Mouse (Mus musculus): Measurements from ENCODE around the gene Dcaf11. TPM values are rescaled to one million over a fixed set of nuclear protein-coding genes. Genes with fewer than 3 reads are reported as not detected.

Dcaf11 gene
- polyA plus RNA-seq, 1 experiment, result 223 TPM

DNA sequence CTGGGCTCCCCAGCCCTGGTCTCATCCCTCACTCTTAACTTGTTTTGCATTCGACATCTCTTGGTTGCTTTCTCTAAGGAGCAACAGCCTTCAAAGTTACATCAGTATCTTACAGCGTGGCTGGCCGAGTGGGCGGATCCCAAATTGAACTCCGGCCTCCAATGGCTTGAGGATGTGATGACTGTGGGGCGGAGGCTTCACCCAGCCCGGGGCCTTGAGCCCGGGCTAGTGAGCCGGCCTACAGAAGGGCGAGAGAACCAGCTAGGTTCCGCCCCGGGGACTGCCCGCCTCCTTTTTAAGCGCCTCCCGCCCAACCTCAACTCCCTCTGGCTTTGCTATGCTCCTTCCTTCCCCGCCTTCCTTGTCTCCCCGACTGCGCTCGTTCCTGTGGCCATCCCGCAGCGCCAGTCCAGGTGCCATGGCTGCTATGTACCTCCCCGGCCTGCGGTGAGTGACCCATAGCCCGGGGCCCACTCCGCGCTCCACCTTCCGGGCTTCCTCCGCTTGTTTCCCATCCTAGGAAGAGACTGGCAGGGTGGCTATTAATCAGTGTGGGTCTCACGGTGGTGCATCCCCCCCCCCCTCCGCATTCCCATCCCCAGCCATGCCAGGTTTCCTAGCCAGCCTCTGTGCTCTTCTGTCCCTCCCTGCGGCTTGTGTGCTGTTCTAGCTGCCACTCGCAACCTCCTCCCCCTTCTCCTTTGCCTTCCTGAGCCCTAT lies 19.6 kb upstream of the Dcaf11 start, which contains the start of gene Pck2:
TSS of gene Pck2 (plus strand) at position 200 of the 720 bp plus-strand sequence.
- peak; percentile 94 for DNase-seq
- TF ChIP-seq POLR2A (IDR thresholded peaks at IDR 0.05; ENCODE audit: low read depth, low read length), result peak; percentile 22
- TF ChIP-seq CTCF (conservative IDR thresholded peaks at IDR 0.05; ENCODE audit: insufficient read depth, insufficient read length, low read depth, low read length), result no peak
- Histone ChIP-seq H3K27me3 (replicated peaks; ENCODE audit: control insufficient read depth, insufficient read depth, low read length) (no peaks in the 10 kb centered on the region), H3K36me3 (ENCODE audit: control insufficient read depth, insufficient read depth, low read length) (no peaks in the 10 kb centered on the region), H3K4me3 (ENCODE audit: insufficient read depth, low read depth, low read length) (peak within 1 kb of the TSS; percentile 77), H3K4me1 (ENCODE audit: control insufficient read depth, insufficient read depth, low read length) (no peaks in the 10 kb centered on the region), H3K27ac (ENCODE audit: insufficient read depth, low read depth, low read length) (peak within 1 kb of the TSS; percentile 74)
- WGBS, result under 1% methylated on average over 32 of the region's 32 CpGs

DNA sequence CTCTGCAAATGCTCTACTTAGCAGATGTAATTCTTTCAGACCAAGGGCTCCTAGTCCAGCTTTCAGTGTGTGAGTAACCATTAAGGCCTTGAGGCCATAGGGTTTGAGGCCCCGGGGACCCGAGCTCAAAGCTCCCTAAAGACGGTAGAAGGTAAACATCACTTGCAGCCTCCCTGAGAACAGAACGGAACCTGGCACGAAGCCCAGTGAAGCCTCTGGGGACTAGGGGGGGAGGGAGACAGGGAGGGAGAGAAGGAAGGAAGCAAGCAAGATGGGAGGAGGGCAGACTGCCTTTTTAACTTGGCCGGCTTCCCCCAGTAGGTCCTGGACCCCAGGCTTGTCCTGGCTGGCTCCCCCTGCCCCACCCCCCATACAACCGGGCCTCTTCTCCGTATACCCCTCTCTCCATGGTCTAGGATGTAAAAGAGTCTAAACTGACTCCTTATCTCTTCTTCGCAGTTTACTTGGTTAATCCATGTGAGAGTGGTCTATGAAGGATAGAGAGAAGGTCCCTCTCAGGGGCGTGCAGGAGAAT lies 19.0 kb upstream of the Dcaf11 start:
- H3K4me1 ChIP-seq (ENCODE audit: control insufficient read depth, insufficient read depth, low read length), result no peaks in the 10 kb centered on the region
- DNase-seq, result peak; percentile 82
- H3K27me3 ChIP-seq (replicated peaks; ENCODE audit: control insufficient read depth, insufficient read depth, low read length), result no peaks in the 10 kb centered on the region
- no peak for TF ChIP-seq CTCF (conservative IDR thresholded peaks at IDR 0.05; ENCODE audit: insufficient read depth, insufficient read length, low read depth, low read length)
- TF ChIP-seq POLR2A (IDR thresholded peaks at IDR 0.05; ENCODE audit: low read depth, low read length), result no peak
- peak overlapping the region; percentile 17; the same call in 1 of the 2 replicates for H3K27ac ChIP-seq (ENCODE audit: insufficient read depth, low read depth, low read length)
- H3K4me3 ChIP-seq (ENCODE audit: insufficient read depth, low read depth, low read length), result peak overlapping the region; percentile 77
- no peaks in the 10 kb centered on the region for H3K36me3 ChIP-seq (ENCODE audit: control insufficient read depth, insufficient read depth, low read length)
- 8% methylated on average over 10 of the region's 10 CpGs for whole genome bisulfite sequencing

DNA sequence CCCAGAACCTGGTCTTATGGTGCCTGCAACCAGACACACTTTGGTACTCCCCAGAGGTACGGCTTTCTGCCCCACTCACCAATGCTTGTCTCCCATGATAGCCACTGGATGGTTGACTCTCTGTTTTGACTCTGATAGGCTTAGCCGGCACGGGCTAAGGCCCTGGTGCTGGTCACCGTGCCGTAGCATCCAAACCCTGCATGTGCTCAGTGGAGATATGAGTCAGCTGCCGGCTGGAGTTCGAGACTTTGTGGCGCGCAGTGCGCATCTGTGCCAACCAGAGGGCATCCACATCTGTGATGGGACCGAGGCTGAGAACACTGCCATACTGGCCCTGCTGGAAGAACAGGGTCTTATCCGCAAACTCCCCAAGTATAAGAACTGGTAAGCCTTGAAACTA lies 17.5 kb upstream of the Dcaf11 start:
- no peaks in the 10 kb centered on the region for H3K27me3 ChIP-seq (replicated peaks; ENCODE audit: control insufficient read depth, insufficient read depth, low read length)
- DNase-seq, result no peak
- 98% methylated on average over 12 of the region's 12 CpGs for WGBS

DNA sequence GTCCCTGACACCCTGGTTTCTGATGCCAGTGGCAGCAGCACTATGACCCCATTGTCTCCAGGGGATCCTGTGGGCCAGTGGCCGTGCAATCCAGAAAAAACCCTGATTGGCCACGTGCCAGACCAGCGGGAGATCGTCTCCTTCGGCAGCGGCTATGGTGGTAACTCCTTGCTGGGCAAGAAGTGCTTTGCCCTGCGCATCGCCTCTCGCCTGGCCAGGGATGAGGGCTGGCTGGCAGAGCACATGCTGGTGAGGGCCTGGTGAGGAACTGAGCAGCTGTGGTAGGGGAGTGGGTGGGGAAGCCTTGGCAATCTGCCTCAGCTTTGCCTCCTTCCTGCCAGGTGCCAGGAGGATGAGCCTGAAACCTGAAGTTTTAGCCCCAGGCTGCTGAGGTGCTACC lies 15.5 kb upstream of the Dcaf11 start:
- WGBS, result 69% methylated on average over 9 of the region's 9 CpGs
- no peak overlapping the region for H3K27ac ChIP-seq (ENCODE audit: insufficient read depth, low read depth, low read length)
- no peak for DNase-seq
- no peak overlapping the region for H3K4me3 ChIP-seq (ENCODE audit: insufficient read depth, low read depth, low read length)
- H3K4me1 ChIP-seq (ENCODE audit: control insufficient read depth, insufficient read depth, low read length), result no peaks in the 10 kb centered on the region
- no peak for TF ChIP-seq POLR2A (IDR thresholded peaks at IDR 0.05; ENCODE audit: low read depth, low read length)
- TF ChIP-seq CTCF (conservative IDR thresholded peaks at IDR 0.05; ENCODE audit: insufficient read depth, insufficient read length, low read depth, low read length), result no peak
- no peaks in the 10 kb centered on the region; the same call in 1 of the 2 replicates for H3K36me3 ChIP-seq (ENCODE audit: control insufficient read depth, insufficient read depth, low read length)
- no peaks in the 10 kb centered on the region for H3K27me3 ChIP-seq (replicated peaks; ENCODE audit: control insufficient read depth, insufficient read depth, low read length)

More for the DNA sequence above, 17.5 kb upstream of the Dcaf11 start:
- H3K36me3 ChIP-seq (ENCODE audit: control insufficient read depth, insufficient read depth, low read length), result no peaks in the 10 kb centered on the region
- H3K4me1 ChIP-seq (ENCODE audit: control insufficient read depth, insufficient read depth, low read length), result no peaks in the 10 kb centered on the region
- TF ChIP-seq POLR2A (IDR thresholded peaks at IDR 0.05; ENCODE audit: low read depth, low read length) (no peak), CTCF (conservative IDR thresholded peaks at IDR 0.05; ENCODE audit: insufficient read depth, insufficient read length, low read depth, low read length) (no peak)
- H3K27ac ChIP-seq (ENCODE audit: insufficient read depth, low read depth, low read length), result no peak overlapping the region
- no peak overlapping the region for H3K4me3 ChIP-seq (ENCODE audit: insufficient read depth, low read depth, low read length)

DNA sequence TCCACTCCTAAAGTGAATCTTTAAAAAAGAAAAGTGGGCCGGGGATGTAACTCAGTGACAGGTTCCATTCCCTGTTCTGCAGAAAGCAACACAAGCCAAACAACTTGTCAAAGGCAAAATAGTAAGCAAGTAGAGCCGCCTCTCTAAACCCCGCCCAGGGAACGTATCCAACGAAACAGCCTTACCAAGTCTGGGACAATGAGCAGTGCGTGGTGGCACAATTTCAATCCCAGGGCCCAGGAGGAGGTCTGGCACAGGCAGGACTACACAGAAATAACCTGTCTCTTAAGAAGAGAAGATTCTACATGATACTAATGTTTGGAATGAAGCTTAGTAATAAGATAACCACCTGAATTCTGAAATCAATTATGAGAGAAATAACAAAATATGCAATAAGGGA lies 9.6 kb upstream of the Dcaf11 start:
- WGBS, result 88% methylated on average over 6 of the region's 6 CpGs
- H3K27ac ChIP-seq (ENCODE audit: insufficient read depth, low read depth, low read length), result no peak overlapping the region
- H3K27me3 ChIP-seq (replicated peaks; ENCODE audit: control insufficient read depth, insufficient read depth, low read length), result no peaks in the 10 kb centered on the region
- no peaks in the 10 kb centered on the region; the same call in 1 of the 2 replicates for H3K36me3 ChIP-seq (ENCODE audit: control insufficient read depth, insufficient read depth, low read length)
- no peak for DNase-seq
- no peak overlapping the region for H3K4me3 ChIP-seq (ENCODE audit: insufficient read depth, low read depth, low read length)
- no peak for TF ChIP-seq CTCF (conservative IDR thresholded peaks at IDR 0.05; ENCODE audit: insufficient read depth, insufficient read length, low read depth, low read length)
- TF ChIP-seq POLR2A (IDR thresholded peaks at IDR 0.05; ENCODE audit: low read depth, low read length), result no peak
- H3K4me1 ChIP-seq (ENCODE audit: control insufficient read depth, insufficient read depth, low read length), result no peaks in the 10 kb centered on the region

DNA sequence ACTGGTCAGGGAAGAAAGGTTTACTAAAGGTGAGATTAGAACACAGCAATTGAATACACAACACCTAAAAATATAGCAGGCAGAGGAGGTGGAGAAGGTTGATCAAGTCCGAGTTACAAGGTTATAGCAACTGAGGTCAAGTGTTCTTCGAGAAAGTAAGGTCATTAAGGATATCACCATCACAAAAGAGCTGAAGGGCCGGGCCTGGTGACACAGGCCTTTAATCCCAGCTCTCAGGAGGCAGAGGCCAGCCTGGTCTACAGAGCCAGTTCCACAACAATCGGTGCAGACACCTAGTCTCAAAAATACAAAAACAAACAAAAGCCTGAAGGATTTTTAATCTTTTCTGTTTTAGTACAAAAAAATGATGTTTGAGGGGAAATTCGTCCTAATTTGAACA lies 8.5 kb upstream of the Dcaf11 start:
- no peaks in the 10 kb centered on the region; the same call in 1 of the 2 replicates for H3K36me3 ChIP-seq (ENCODE audit: control insufficient read depth, insufficient read depth, low read length)
- DNase-seq, result no peak
- 72% methylated on average over 5 of the region's 5 CpGs for WGBS
- no peaks in the 10 kb centered on the region for H3K27me3 ChIP-seq (replicated peaks; ENCODE audit: control insufficient read depth, insufficient read depth, low read length)
- no peak for TF ChIP-seq CTCF (conservative IDR thresholded peaks at IDR 0.05; ENCODE audit: insufficient read depth, insufficient read length, low read depth, low read length)
- no peak overlapping the region for H3K4me3 ChIP-seq (ENCODE audit: insufficient read depth, low read depth, low read length)
- no peaks in the 10 kb centered on the region for H3K4me1 ChIP-seq (ENCODE audit: control insufficient read depth, insufficient read depth, low read length)
- H3K27ac ChIP-seq (ENCODE audit: insufficient read depth, low read depth, low read length), result no peak overlapping the region

DNA sequence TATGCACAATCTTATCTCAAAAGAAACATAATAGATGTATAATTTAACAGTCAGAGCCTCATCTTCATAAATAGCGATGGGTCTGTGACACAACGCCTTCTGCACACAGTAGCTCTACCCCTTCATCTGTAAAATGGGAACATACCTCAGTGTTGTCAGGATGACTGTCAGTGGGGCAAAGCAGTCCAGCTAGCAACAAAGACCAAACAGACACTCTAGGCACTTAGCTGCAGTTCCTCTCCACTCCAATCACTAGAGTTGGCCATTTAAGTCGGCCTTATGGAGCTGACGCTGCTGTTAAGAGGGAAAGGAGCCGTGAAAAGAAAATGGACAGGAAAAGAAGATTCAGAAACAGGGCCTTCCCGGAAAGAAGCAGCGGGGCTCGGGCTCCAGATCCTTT lies 8.0 kb upstream of the Dcaf11 start:
- no peaks in the 10 kb centered on the region; the same call in 1 of the 2 replicates for H3K4me1 ChIP-seq (ENCODE audit: control insufficient read depth, insufficient read depth, low read length)
- 91% methylated on average over 8 of the region's 8 CpGs for WGBS
- no peak overlapping the region for H3K4me3 ChIP-seq (ENCODE audit: insufficient read depth, low read depth, low read length)
- no peak for DNase-seq
- no peaks in the 10 kb centered on the region for H3K27me3 ChIP-seq (replicated peaks; ENCODE audit: control insufficient read depth, insufficient read depth, low read length)
- no peak overlapping the region for H3K27ac ChIP-seq (ENCODE audit: insufficient read depth, low read depth, low read length)
- H3K36me3 ChIP-seq (ENCODE audit: control insufficient read depth, insufficient read depth, low read length), result no peaks in the 10 kb centered on the region; the same call in 1 of the 2 replicates
- TF ChIP-seq CTCF (conservative IDR thresholded peaks at IDR 0.05; ENCODE audit: insufficient read depth, insufficient read length, low read depth, low read length), result no peak
- no peak for TF ChIP-seq POLR2A (IDR thresholded peaks at IDR 0.05; ENCODE audit: low read depth, low read length)

Data from kidney, adult 2 months (tissue).